Mouse (Mus musculus) lung, postnatal 36 days (tissue): ENCODE measurements around the gene Olfr914.

ENCODE experiments used
- DNase-seq: peaks from one replicate; pipeline ENCODE4 v3.0.0; 2022; ENCODE audit warnings: mixed read lengths

The Olfr914 gene

DNA sequence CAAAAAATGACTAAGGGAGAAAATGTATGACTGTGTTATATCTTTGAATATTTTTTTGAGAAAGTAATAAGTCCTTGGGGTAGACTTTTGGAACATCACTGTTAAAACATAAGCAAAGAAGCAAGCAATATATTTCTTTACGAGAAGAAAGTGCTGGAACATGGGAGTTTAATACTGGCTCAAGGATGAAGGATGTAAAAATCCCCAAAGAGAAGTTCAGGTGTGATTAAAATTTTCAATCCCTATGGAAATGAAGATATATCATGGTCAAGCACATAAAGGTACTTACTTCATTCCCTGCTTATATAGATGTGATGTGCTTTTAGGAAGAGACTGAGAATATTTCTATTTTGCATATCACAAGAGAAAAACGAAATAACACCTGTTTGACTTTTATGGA, at the start of gene Olfr914:
Gene Olfr914 (plus strand): TSS at position 301 of the 400 bp plus-strand sequence.
- DNase-seq = no peak

- DNase-seq = no peak
Measured at GRCm38 (mm10) chr9:38579878-38580277, 25.0 kb upstream of the Olfr914 start, which contains the start of gene Olfr912. TSS of gene Olfr912 (plus strand) at chr9:38580178.

DNA sequence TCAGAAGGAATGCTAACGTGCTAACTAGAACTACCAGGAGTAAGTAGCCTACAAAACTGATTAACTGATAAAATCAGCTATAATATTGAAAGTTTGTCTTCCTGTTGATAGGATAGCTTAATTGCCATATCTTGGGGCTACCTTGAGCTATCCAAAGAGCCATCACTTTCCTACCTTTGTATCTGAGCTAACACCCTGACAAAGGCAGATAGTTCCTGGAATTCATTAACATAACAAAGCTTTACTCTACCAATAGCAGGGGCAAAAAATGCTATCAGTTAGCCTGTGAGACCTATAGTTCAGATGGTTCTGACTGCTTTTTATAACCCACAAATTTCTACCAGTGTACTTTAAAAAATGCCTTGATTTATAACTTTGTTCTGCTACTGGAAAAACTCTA, 13.8 kb upstream of the Olfr914 start:
- no peak for DNase-seq

DNA sequence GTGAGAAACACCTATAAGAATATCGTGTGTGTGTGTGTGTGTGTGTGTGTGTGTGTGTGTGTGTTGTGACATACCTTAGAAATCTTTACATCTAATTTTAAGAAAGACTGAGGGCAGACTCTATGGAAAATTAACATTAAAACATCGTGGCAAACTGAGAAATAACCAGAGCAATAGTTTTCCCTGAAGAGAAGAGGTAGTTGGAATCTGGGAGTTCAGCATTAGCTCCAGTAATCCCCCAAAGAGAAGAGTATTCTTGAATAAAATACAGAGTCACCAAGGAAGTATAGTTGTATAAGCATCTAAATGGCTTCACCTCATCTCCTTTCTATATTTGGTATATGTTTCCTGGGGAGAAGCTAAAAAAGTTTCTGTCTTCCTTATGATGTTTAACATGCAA, 12.4 kb upstream of the Olfr914 start, which contains the start of gene Olfr913:
Gene Olfr913 (plus strand): TSS at position 301 of the 400 bp plus-strand sequence.
- DNase-seq = no peak

DNA sequence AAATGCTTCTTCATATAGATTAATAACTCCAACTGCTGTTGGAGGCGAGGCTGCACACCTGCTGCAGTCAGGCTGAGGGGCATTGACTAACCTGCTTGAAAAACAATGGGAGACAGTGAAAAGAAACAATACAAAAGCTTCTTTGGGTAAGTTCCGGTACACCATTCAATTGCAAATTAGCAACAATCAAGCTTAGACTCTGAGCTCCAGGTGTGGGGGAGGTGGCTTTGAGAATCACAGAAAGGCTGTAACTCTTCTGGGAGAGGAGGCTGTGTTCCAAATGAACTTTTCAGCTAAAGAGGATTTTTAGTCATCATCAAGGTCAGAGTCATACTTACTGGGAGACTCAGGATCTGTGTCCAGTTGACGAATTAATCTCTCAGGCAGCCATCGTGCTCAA, 27.5 kb downstream of the Olfr914 start:
- no peak for DNase-seq

DNA sequence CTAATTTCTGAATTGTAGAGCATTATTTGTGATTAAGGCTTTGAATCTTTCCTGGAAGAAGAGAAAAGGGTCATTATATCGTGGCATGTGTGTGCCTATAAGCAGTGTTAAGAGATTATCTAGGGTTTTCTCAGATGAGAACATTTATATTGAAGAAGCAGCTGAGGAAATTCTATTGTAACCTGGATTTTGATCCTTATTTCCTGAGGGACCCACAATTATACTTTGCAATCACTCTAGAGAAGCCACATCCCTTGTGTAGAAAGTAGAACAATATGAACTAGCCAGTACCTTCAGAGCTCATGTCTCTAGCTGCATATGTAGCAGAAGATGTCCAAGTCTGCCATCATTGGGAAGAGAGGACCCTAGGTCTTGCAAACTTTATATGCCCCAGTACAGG, 54.9 kb downstream of the Olfr914 start, which contains the start of gene Olfr916:
Gene Olfr916 (minus strand): TSS at position 101 of the 400 bp plus-strand sequence.
- no peak for DNase-seq
